Mouse (Mus musculus) liver, adult 2 months (tissue): ENCODE measurements around the gene Adgre5. TPM values are rescaled to one million over a fixed set of nuclear protein-coding genes. Genes with fewer than 3 reads are reported as not detected.

Experiments
- DNase-seq: peaks from one replicate; pipeline ENCODE4 v3.0.0-alpha.2; 2011; ENCODE audit warnings: low read depth, low spot score; ENCODE audit errors: extremely low read depth
- H3K27ac ChIP-seq: fragments of 200-500 bp; replicated peaks from 2 replicates; pipeline ENCODE4 v1.5.1; 2012; ENCODE audit warnings: low read depth, mild to moderate bottlenecking, control low read depth, inconsistent platforms, low read length; ENCODE audit not compliant: insufficient read depth
- H3K27me3 ChIP-seq: fragments of 200-500 bp; 2 replicates; pipeline ENCODE4 v1.6.1; 2012; ENCODE audit warnings: mild to moderate bottlenecking, moderate library complexity, low read length, inconsistent platforms; ENCODE audit not compliant: control insufficient read depth, insufficient read depth
- H3K36me3 ChIP-seq: fragments of 200-500 bp; 2 replicates; pipeline ENCODE4 v1.6.1; 2012; ENCODE audit warnings: low read length, inconsistent platforms; ENCODE audit not compliant: control insufficient read depth, insufficient read depth
- H3K4me1 ChIP-seq: fragments of 200-500 bp; 2 replicates; pipeline ENCODE4 v1.6.1; 2011; ENCODE audit warnings: low read length; ENCODE audit not compliant: control insufficient read depth, insufficient read depth
- H3K4me3 ChIP-seq: fragments of 200-500 bp; 2 replicates; pipeline ENCODE4 v1.5.1; 2011; ENCODE audit warnings: low read depth, mild to moderate bottlenecking, control low read depth, low read length, moderate library complexity; ENCODE audit not compliant: insufficient read depth
- H3K79me2 ChIP-seq: fragments of 200-500 bp; 2 replicates; pipeline ENCODE4 v1.6.1; 2012; ENCODE audit warnings: inconsistent platforms, mild to moderate bottlenecking, low read length, moderate library complexity; ENCODE audit not compliant: control insufficient read depth, insufficient read depth
- H3K9ac ChIP-seq: fragments of 200-500 bp; 2 replicates; pipeline ENCODE4 v1.6.1; 2012; ENCODE audit warnings: low read depth, mild to moderate bottlenecking, control low read depth, inconsistent platforms, low read length
- CTCF ChIP-seq: fragments of 200-500 bp; IDR thresholded peaks from 2 replicates; pipeline ENCODE4 v1.5.1; 2011; ENCODE audit warnings: low read depth, low read length, control low read depth
- POLR2A ChIP-seq: fragments of 200-500 bp; IDR thresholded peaks from 2 replicates; pipeline ENCODE4 v1.6.1; 2011; ENCODE audit warnings: low read length, control low read depth; ENCODE audit not compliant: insufficient read depth; ENCODE audit errors: extremely low read depth
- WGBS: fragments of 180-500 bp; shearing (Covaris S2); methylation state at CpG from one replicate; pipeline ENCODE4 v1.1.7; 2018; 5-methylcytosine and 5-hydroxymethylcytosine counted together
- polyA plus RNA-seq: library from polyadenylated mRNA; depleted of rRNA; stranded (reverse); fragments of >200 nt; gene quantifications from 2 replicates; pipeline ENCODE4 v1.2.3, GENCODE M21; 2012
- total RNA-seq: library from RNA; depleted of rRNA; stranded (reverse); fragments of >200 nt; gene quantifications from 2 replicates; pipeline ENCODE4 v1.2.3, GENCODE M21; 2014

The Adgre5 gene
- total and polyA plus RNA-seq, 2 experiments, result 17.9 to 20.8 TPM

DNA sequence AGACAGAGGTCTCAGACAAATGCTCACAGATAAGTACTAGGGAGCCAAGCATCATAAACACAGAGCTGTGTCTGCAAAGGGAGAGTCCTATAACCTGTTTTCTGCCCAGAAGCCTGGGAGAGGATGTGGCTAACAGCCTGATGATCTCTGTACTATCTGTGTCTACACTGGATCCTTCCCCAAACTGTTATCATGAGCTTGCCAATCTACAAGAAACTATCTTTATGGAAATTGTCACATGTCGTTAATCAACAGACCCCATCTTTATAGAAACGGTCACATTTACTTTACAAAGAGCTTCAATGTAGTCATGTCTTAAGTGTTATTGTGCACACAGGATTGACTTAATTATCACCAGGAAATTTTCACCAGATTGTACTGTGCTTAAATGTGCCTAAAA, 29.5 kb upstream of the Adgre5 start:
- Histone ChIP-seq H3K79me2 (no peaks in the 10 kb centered on the region), H3K36me3 (no peaks in the 10 kb centered on the region), H3K9ac (no peak overlapping the region), H3K27me3 (no peaks in the 10 kb centered on the region), H3K27ac (no peak overlapping the region), H3K4me3 (no peak overlapping the region), H3K4me1 (peaks cover 6% of the 10 kb centered on the region; the same call in 1 of the 2 replicates)
- 72% methylated on average over 2 of the region's 2 CpGs for WGBS
- TF ChIP-seq CTCF (no peak), POLR2A (no peak)
- no peak for DNase-seq

DNA sequence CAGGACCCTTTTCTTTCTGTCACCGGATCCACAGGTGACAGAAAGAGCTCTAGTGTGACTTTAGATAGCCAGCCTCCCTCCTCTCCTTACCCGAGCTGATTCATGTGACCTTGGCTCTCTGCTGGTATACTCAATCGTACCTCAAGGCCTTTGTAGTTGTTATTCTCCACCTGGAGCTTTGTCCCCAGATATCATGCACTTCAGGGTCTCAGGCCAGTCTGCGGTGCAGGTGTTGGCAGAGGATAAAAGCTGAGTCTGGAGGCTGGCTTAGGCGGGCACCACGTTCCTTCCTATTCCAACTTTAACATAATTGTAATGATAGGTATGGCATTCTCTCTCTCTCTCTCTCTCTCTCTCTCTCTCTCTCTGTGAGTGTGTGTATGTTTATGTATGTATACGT, 28.6 kb upstream of the Adgre5 start:
- Histone ChIP-seq H3K4me3 (no peak overlapping the region), H3K79me2 (no peaks in the 10 kb centered on the region), H3K36me3 (no peaks in the 10 kb centered on the region), H3K27me3 (no peaks in the 10 kb centered on the region), H3K4me1 (peaks cover 6% of the 10 kb centered on the region; the same call in 1 of the 2 replicates), H3K27ac (no peak overlapping the region), H3K9ac (no peak overlapping the region)
- DNase-seq, result no peak
- 76% methylated on average over 7 of the region's 7 CpGs for WGBS
- TF ChIP-seq POLR2A, result no peak
- TF ChIP-seq CTCF, result no peak

DNA sequence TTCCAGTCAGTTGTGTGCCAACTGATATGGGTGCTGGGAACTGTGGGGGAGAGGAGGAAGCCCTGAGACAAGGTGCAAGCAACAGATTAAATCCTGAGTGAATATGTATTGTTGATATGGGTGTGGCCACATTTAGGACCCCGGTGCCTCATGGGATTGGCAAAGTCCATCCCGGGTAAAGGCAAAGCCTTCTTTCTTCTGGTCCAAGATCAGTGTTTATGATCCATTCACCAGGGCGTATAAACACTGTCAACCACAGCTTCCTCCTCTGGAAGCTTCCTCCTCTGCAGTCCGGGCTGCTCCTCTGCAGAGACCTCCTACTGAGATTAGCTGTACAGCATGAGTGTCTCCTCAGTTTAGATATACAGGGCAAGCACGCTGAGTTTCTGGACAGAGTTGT, 27.4 kb upstream of the Adgre5 start:
- no peak overlapping the region; the same call in 1 of the 2 replicates for H3K27ac ChIP-seq
- H3K4me3 ChIP-seq, result no peak overlapping the region
- no peaks in the 10 kb centered on the region for H3K36me3 ChIP-seq
- H3K27me3 ChIP-seq, result no peaks in the 10 kb centered on the region
- no peaks in the 10 kb centered on the region for H3K79me2 ChIP-seq
- WGBS, result 57% methylated on average over 5 of the region's 5 CpGs
- no peak for DNase-seq
- no peak overlapping the region for H3K9ac ChIP-seq
- H3K4me1 ChIP-seq, result peaks cover 6% of the 10 kb centered on the region; the same call in 1 of the 2 replicates
- TF ChIP-seq CTCF, result no peak

DNA sequence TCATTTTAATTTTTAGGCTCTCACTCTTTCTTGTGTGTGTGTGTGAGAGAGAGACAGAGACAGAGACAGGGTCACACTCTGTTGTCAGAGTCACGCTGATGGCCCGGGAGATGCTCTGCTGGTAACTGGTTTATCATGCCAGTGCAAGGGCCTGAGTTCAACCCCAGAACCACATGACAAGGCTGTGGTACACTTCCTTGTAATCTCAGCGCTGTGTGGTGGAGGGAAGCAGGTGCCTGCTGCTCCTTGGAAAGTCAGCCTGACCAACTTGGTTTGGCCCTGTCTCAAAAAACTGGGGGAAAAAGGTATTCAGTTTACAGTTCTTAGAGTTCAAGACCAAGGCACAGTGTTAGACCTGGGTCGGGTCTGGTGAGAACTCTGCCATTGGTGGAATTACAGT, 26.3 kb upstream of the Adgre5 start:
- no peaks in the 10 kb centered on the region for H3K79me2 ChIP-seq
- TF ChIP-seq POLR2A (no peak), CTCF (no peak)
- DNase-seq, result no peak
- H3K9ac ChIP-seq, result no peak overlapping the region
- H3K27ac ChIP-seq, result no peak overlapping the region
- H3K4me3 ChIP-seq, result no peak overlapping the region
- H3K36me3 ChIP-seq, result no peaks in the 10 kb centered on the region
- peaks cover 1% of the 10 kb centered on the region; the same call in 1 of the 2 replicates for H3K4me1 ChIP-seq
- WGBS, result 89% methylated on average over 4 of the region's 4 CpGs
- no peaks in the 10 kb centered on the region for H3K27me3 ChIP-seq

DNA sequence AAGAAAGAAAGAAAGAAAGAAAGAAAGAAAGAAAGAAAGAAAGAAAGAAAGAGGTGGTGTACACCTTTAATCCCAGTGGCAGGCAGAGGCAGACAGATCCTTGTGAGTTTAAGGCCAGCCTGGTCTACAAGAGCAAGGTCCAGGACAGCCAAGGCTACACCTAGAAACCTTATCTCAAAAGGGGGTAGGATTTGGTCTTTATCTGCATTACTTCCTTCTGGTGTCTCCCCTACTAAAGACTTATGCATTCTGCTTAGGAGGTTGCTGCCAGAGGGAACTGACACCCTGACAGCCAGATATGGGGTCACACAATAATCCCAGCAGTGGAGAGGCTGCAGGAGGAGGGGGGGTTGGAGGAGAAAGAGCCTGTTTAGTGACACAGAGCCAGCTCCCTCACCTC, 24.5 kb upstream of the Adgre5 start:
- TF ChIP-seq CTCF, result no peak
- Histone ChIP-seq H3K36me3 (no peaks in the 10 kb centered on the region), H3K27ac (no peak overlapping the region), H3K27me3 (no peaks in the 10 kb centered on the region), H3K9ac (no peak overlapping the region), H3K79me2 (no peaks in the 10 kb centered on the region), H3K4me3 (no peak overlapping the region), H3K4me1 (no peaks in the 10 kb centered on the region; the same call in 1 of the 2 replicates)
- no peak for DNase-seq

DNA sequence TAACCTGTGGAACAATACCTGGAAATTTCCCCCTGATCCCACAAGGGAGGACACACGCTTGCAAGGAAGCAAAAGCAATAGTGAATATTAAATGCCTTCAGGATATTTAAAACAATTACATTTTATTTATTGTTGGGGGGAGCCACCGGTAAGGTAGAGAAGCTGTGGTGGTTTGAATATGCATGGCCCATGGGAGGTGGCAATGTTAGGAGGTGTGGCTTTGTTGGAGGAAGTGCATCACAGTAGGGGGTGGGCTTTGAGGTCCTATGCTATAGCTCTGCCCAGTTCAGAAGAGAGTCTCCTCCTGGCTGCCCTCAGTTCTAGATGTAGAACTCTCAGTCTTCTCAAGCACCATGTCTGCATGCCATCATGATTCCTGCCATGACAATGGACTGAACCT, 23.6 kb upstream of the Adgre5 start:
- no peak for DNase-seq
- Histone ChIP-seq H3K9ac (no peak overlapping the region), H3K79me2 (no peaks in the 10 kb centered on the region), H3K4me1 (no peaks in the 10 kb centered on the region; the same call in 1 of the 2 replicates), H3K27ac (no peak overlapping the region), H3K4me3 (no peak overlapping the region), H3K36me3 (no peaks in the 10 kb centered on the region), H3K27me3 (no peaks in the 10 kb centered on the region)
- WGBS, result 94% methylated on average over 2 of the region's 2 CpGs
- no peak for TF ChIP-seq POLR2A
- no peak for TF ChIP-seq CTCF
